Comparison of ENCODE assay signal across 7 mouse cellular contexts in genomic region chr16:39984205-39984634, GRCm38 (mm10). TPM values are rescaled to one million over a fixed set of nuclear protein-coding genes. Genes with fewer than 3 reads are reported as not detected.
DNase-seq lines count a peak whose midpoint lies in the region; ATAC-seq and TF ChIP-seq lines count a peak whose summit lies in the region.

Lsamp (plus strand) TSS chr16:39984361.

- TF ChIP-seq POLR2A in brain, embryonic 14.5 days (IDR thresholded peaks at IDR 0.05; ENCODE audit: borderline replicate concordance, extremely low read depth, insufficient read depth, insufficient read length, poor library complexity, severe bottlenecking), result no peak
- no peak for TF ChIP-seq POLR2A in liver, adult 2 months (IDR thresholded peaks at IDR 0.05; ENCODE audit: extremely low read depth, insufficient read depth, low read length)

- no peak within 1 kb of the TSS for H3K27ac ChIP-seq in heart, embryonic 16.5 days (ENCODE audit: low read length)
- no peak within 1 kb of the TSS for H3K27ac ChIP-seq in liver, adult 2 months (replicated peaks; ENCODE audit: insufficient read depth, low read depth, low read length)
- peak within 1 kb of the TSS; percentile 82 for H3K27ac ChIP-seq in neural tube, embryonic 14.5 days (ENCODE audit: low read depth, low read length)

- H3K36me3 ChIP-seq in heart, embryonic 16.5 days (ENCODE audit: control insufficient read depth, insufficient read depth), result no peaks in the 10 kb centered on the region
- no peaks in the 10 kb centered on the region for H3K36me3 ChIP-seq in liver, adult 2 months (ENCODE audit: control insufficient read depth, insufficient read depth, low read length)
- H3K36me3 ChIP-seq in neural tube, embryonic 14.5 days (ENCODE audit: control insufficient read depth, insufficient read depth, low read length), result no peaks in the 10 kb centered on the region

- no peaks in the 10 kb centered on the region for H3K79me2 ChIP-seq in liver, adult 2 months (ENCODE audit: control insufficient read depth, insufficient read depth, low read length)

- H3K9ac ChIP-seq in heart, embryonic 16.5 days (ENCODE audit: low read length), result peak within 1 kb of the TSS; percentile 49
- no peak within 1 kb of the TSS for H3K9ac ChIP-seq in liver, adult 2 months (ENCODE audit: low read depth, low read length)
- H3K9ac ChIP-seq in neural tube, embryonic 14.5 days (replicated peaks; ENCODE audit: low read depth, low read length), result peak within 1 kb of the TSS; percentile 91

- peak; percentile 79 for ATAC-seq in heart, embryonic 16.5 days (replicated peaks; ENCODE audit: extremely low read depth, insufficient read depth, low FRiP score)
- ATAC-seq in neural tube, embryonic 14.5 days (ENCODE audit: low read depth), result peak; percentile 97

- peak; percentile 92 for TF ChIP-seq CTCF in brain, embryonic 14.5 days (IDR thresholded peaks at IDR 0.05; ENCODE audit: borderline replicate concordance, extremely low read depth, insufficient read depth, insufficient read length)
- 0 out of 2 replicates have a peak, but pooled peaks have one; percentile 22 for TF ChIP-seq CTCF in liver, adult 2 months (IDR thresholded peaks at IDR 0.05; ENCODE audit: low read depth, low read length)

- DNase-seq in brain, embryonic 14.5 days (ENCODE audit: low read depth), result peak; percentile 96
- peak; percentile 69 for DNase-seq in embryo, embryonic 11.5 days (ENCODE audit: low read depth, low spot score)
- DNase-seq in kidney, postnatal 25 days, result peak; percentile 43 to 53
- peak; percentile 11 for DNase-seq in liver, adult 2 months (ENCODE audit: extremely low read depth, low read depth, low spot score)
- DNase-seq in urinary bladder, postnatal 25 days (ENCODE audit: low spot score), result peak; percentile 16

- no peaks in the 10 kb centered on the region for H3K9me3 ChIP-seq in heart, embryonic 16.5 days (replicated peaks; ENCODE audit: control insufficient read depth, low read length)
- H3K9me3 ChIP-seq in neural tube, embryonic 14.5 days (ENCODE audit: control insufficient read depth, low read length), result no peaks in the 10 kb centered on the region

- H3K4me3 ChIP-seq in heart, embryonic 16.5 days (ENCODE audit: low read length), result peak within 1 kb of the TSS; percentile 58
- peak within 1 kb of the TSS; percentile 50 for H3K4me3 ChIP-seq in liver, adult 2 months (ENCODE audit: insufficient read depth, low read depth, low read length)
- H3K4me3 ChIP-seq in neural tube, embryonic 14.5 days (ENCODE audit: low read depth, low read length), result peak within 1 kb of the TSS; percentile 72

- H3K27me3 ChIP-seq in heart, embryonic 16.5 days (ENCODE audit: control insufficient read depth, insufficient read depth, low read length), result no peaks in the 10 kb centered on the region
- H3K27me3 ChIP-seq in liver, adult 2 months (ENCODE audit: control insufficient read depth, insufficient read depth, low read length), result peaks cover 7% of the 10 kb centered on the region; the same call in 1 of the 2 replicates
- no peaks in the 10 kb centered on the region for H3K27me3 ChIP-seq in neural tube, embryonic 14.5 days (ENCODE audit: control insufficient read depth, insufficient read depth, low read length)

- H3K4me1 ChIP-seq in heart, embryonic 16.5 days (ENCODE audit: control insufficient read depth, insufficient read depth, low read length), result 0 out of 2 replicates have a peak, but pooled peaks cover 4% of the 10 kb centered on the region
- H3K4me1 ChIP-seq in liver, adult 2 months (ENCODE audit: control insufficient read depth, insufficient read depth, low read length), result no peaks in the 10 kb centered on the region
- 0 out of 2 replicates have a peak, but pooled peaks cover 3% of the 10 kb centered on the region for H3K4me1 ChIP-seq in neural tube, embryonic 14.5 days (ENCODE audit: control insufficient read depth, insufficient read depth, low read length)

- WGBS in heart, embryonic 16.5 days, result under 1% methylated on average over 24 of the region's 24 CpGs
- 4% methylated on average over 24 of the region's 24 CpGs for WGBS in liver, adult 2 months
- 0% methylated on average over 24 of the region's 24 CpGs for WGBS in neural tube, embryonic 14.5 days

- H3K4me2 ChIP-seq in heart, embryonic 16.5 days (ENCODE audit: low read depth, low read length), result peak within 1 kb of the TSS; percentile 83
- peak within 1 kb of the TSS; percentile 63 for H3K4me2 ChIP-seq in neural tube, embryonic 14.5 days (ENCODE audit: low read depth, low read length)

RNA-seq across cellular contexts. Expression of gene Lsamp, which starts in this region (rescaled TPM):
- 20.8 and 45.1 TPM in 2 replicates for polyA plus RNA-seq in brain, embryonic 14.5 days (2012; rRNA removed)
- polyA plus RNA-seq in heart, embryonic 16.5 days (2015; fragmentation: Nextera tagmentation; extraction: Ambion mirVana), result 0.68 and 1.4 TPM in 2 replicates
- total RNA-seq in liver, adult 2 months (2014; rRNA removed), result 0.37 and 1.1 TPM in 2 replicates
- polyA plus RNA-seq in liver, adult 2 months (2012; rRNA removed), result 0.07 and 0.15 TPM in 2 replicates
- polyA plus RNA-seq in neural tube, embryonic 14.5 days (2014; fragmentation: Nextera tagmentation; extraction: Ambion mirVana), result 113 and 168 TPM in 2 replicates

Comparison
In these comparisons a context has a peak if more than half of its experiments do, and no peak if none do; other contexts are left out.
1. DNase-seq: peak in every context shown above with its lines; median percentile 96 in brain, embryonic 14.5 days; 69 in embryo, embryonic 11.5 days; 48 in kidney, postnatal 25 days; 16 in urinary bladder, postnatal 25 days; 11 in liver, adult 2 months.